Mouse (Mus musculus) CH12.LX (cell line): ENCODE measurements around the gene Atox1. TPM values are rescaled to one million over a fixed set of nuclear protein-coding genes. Genes with fewer than 3 reads are reported as not detected.

ENCODE experiments used
- DNase-seq: peaks from one replicate; pipeline ENCODE4 v3.0.0-alpha.2; 2013; ENCODE audit errors: extremely low read depth
- H3K27ac ChIP-seq: 2 replicates; pipeline ENCODE4 v1.5.1; 2012; ENCODE audit warnings: low read depth, mild to moderate bottlenecking, control low read depth, moderate library complexity; ENCODE audit not compliant: insufficient read depth
- H3K27me3 ChIP-seq: replicated peaks from 2 replicates; pipeline ENCODE3; 2012; ENCODE audit warnings: inconsistent platforms
- H3K36me3 ChIP-seq, 2 experiments: replicated peaks in 1 of 2; 2 replicates each; pipeline versions ENCODE3 to v1.6.1; 2012; ENCODE audit warnings: inconsistent platforms in 1 of 2, low read length in 1 of 2, mild to moderate bottlenecking in 1 of 2, mixed read lengths in 1 of 2, moderate library complexity in 1 of 2; ENCODE audit not compliant: control insufficient read depth in 1 of 2, insufficient read depth in 1 of 2
- H3K4me1 ChIP-seq, 2 experiments: 2 replicates each; pipeline ENCODE4 v1.6.1; 2012; ENCODE audit warnings: inconsistent platforms in 1 of 2, moderate library complexity in 1 of 2; ENCODE audit not compliant: insufficient read depth in 2 of 2, control insufficient read depth in 1 of 2
- H3K4me2 ChIP-seq: 2 replicates; pipeline ENCODE4 v1.6.1; 2012; ENCODE audit warnings: low read depth, mild to moderate bottlenecking, control low read depth; ENCODE audit not compliant: poor library complexity, insufficient read depth, severe bottlenecking
- H3K4me3 ChIP-seq, 3 experiments: fragments of 150-350 bp in 1 of 3; sonication (generic) in 1 of 3; replicated peaks in 1 of 3; 2 replicates each; pipeline versions ENCODE3 to v1.5.1; 2011 to 2012; ENCODE audit warnings: low read depth in 2 of 3, low read length in 2 of 3, mild to moderate bottlenecking in 2 of 3, moderate library complexity in 2 of 3, control low read depth in 1 of 3, improper control_type of control experiment in 1 of 3, inconsistent platforms in 1 of 3, mixed read lengths in 1 of 3; ENCODE audit not compliant: poor library complexity in 1 of 3
- H3K79me2 ChIP-seq: replicated peaks from 2 replicates; pipeline ENCODE4 v1.6.1; 2012; ENCODE audit warnings: mild to moderate bottlenecking, moderate library complexity; ENCODE audit not compliant: control insufficient read depth, poor library complexity, insufficient read depth, severe bottlenecking; ENCODE audit errors: extremely low read depth
- H3K9ac ChIP-seq: 2 replicates; pipeline ENCODE4 v1.6.1; 2012; ENCODE audit warnings: low read depth, mild to moderate bottlenecking, control low read depth, moderate library complexity; ENCODE audit not compliant: insufficient read depth
- H3K9me3 ChIP-seq: replicated peaks from 2 replicates; pipeline ENCODE3; 2012; ENCODE audit warnings: low read length, inconsistent platforms, mixed read lengths
- BHLHE40 ChIP-seq: IDR thresholded peaks from 2 replicates; pipeline ENCODE4 v1.6.1; 2011; ENCODE audit warnings: mild to moderate bottlenecking, low read depth, low read length, improper control_type of control experiment
- CHD2 ChIP-seq: IDR thresholded peaks from 2 replicates; pipeline ENCODE4 v1.6.1; 2011; ENCODE audit warnings: low read length, improper control_type of control experiment
- CTCF ChIP-seq, 2 experiments: IDR thresholded peaks in 1 of 2; conservative IDR thresholded peaks in 1 of 2; 2 replicates each; pipeline ENCODE4 v1.5.1; 2011 to 2012; ENCODE audit warnings: low read depth in 2 of 2, low read length in 2 of 2, improper control_type of control experiment in 1 of 2, inconsistent platforms in 1 of 2, mild to moderate bottlenecking in 1 of 2, moderate library complexity in 1 of 2
- E2F4 ChIP-seq: IDR thresholded peaks from 2 replicates; pipeline ENCODE4 v1.6.1; 2011; ENCODE audit warnings: low read depth, low read length, improper control_type of control experiment; ENCODE audit not compliant: insufficient replicate concordance
- ELF1 ChIP-seq: IDR thresholded peaks from 2 replicates; pipeline ENCODE4 v1.6.1; 2014; ENCODE audit warnings: low read depth, mild to moderate bottlenecking, inconsistent platforms, low read length, improper control_type of control experiment
- EP300 ChIP-seq: IDR thresholded peaks from 2 replicates; pipeline ENCODE4 v1.6.1; 2011; ENCODE audit warnings: low read length, improper control_type of control experiment
- GABPA ChIP-seq: IDR thresholded peaks from 2 replicates; pipeline ENCODE4 v1.6.1; 2012; ENCODE audit warnings: low read depth, low read length, improper control_type of control experiment, inconsistent platforms; ENCODE audit not compliant: insufficient replicate concordance
- IRF4 ChIP-seq: IDR thresholded peaks from 2 replicates; pipeline ENCODE4 v1.6.1; 2014; ENCODE audit warnings: low read depth, mild to moderate bottlenecking, inconsistent platforms, low read length, improper control_type of control experiment
- JUN ChIP-seq: IDR thresholded peaks from 2 replicates; pipeline ENCODE4 v1.6.1; 2011; ENCODE audit warnings: low read depth, mild to moderate bottlenecking, low read length, improper control_type of control experiment, moderate library complexity; ENCODE audit not compliant: insufficient read depth
- JUND ChIP-seq: conservative IDR thresholded peaks from 2 replicates; pipeline ENCODE4 v1.6.1; 2011; ENCODE audit warnings: low read depth, low read length, improper control_type of control experiment
- KAT2A ChIP-seq: IDR thresholded peaks from 2 replicates; pipeline ENCODE4 v1.6.1; 2012; ENCODE audit warnings: low read length, improper control_type of control experiment, inconsistent platforms; ENCODE audit not compliant: insufficient replicate concordance
- MAFK ChIP-seq: IDR thresholded peaks from 2 replicates; pipeline ENCODE4 v1.6.1; 2011; ENCODE audit warnings: low read length, improper control_type of control experiment; ENCODE audit not compliant: insufficient replicate concordance
- MEF2A ChIP-seq: IDR thresholded peaks from 2 replicates; pipeline ENCODE4 v1.6.1; 2014; ENCODE audit warnings: low read depth, mild to moderate bottlenecking, inconsistent platforms, low read length, improper control_type of control experiment, borderline replicate concordance
- MYC ChIP-seq: IDR thresholded peaks from 2 replicates; pipeline ENCODE4 v1.6.1; 2011; ENCODE audit warnings: low read depth, mild to moderate bottlenecking, improper control_type of control experiment, low read length
- PAX5 ChIP-seq: IDR thresholded peaks from 2 replicates; pipeline ENCODE4 v1.6.1; 2012; ENCODE audit warnings: low read length, inconsistent platforms, mixed read lengths
- POLR2AphosphoS2 ChIP-seq: IDR thresholded peaks from 2 replicates; pipeline ENCODE4 v1.6.1; 2011; ENCODE audit warnings: low read depth, low read length, improper control_type of control experiment
- RAD21 ChIP-seq: IDR thresholded peaks from 2 replicates; pipeline ENCODE4 v1.6.1; 2011; ENCODE audit warnings: low read depth, mild to moderate bottlenecking, low read length, improper control_type of control experiment, moderate library complexity
- SIN3A ChIP-seq: IDR thresholded peaks from 2 replicates; pipeline ENCODE4 v1.6.1; 2012; ENCODE audit warnings: low read length, improper control_type of control experiment, inconsistent platforms
- TBP ChIP-seq: conservative IDR thresholded peaks from 2 replicates; pipeline ENCODE4 v1.6.1; 2011; ENCODE audit warnings: low read depth, low read length, improper control_type of control experiment
- USF1 ChIP-seq: IDR thresholded peaks from 2 replicates; pipeline ENCODE4 v1.6.1; 2014; ENCODE audit warnings: low read depth, mild to moderate bottlenecking, inconsistent platforms, low read length, improper control_type of control experiment
- USF2 ChIP-seq: conservative IDR thresholded peaks from 2 replicates; pipeline ENCODE4 v1.6.1; 2011; ENCODE audit warnings: low read depth, low read length, improper control_type of control experiment
- ZKSCAN1 ChIP-seq: IDR thresholded peaks from 2 replicates; pipeline ENCODE4 v1.6.1; 2012; ENCODE audit warnings: low read depth, inconsistent platforms, low read length, improper control_type of control experiment, borderline replicate concordance
- ZMIZ1 ChIP-seq: IDR thresholded peaks from 2 replicates; pipeline ENCODE4 v1.6.1; 2012; ENCODE audit warnings: low read depth, mild to moderate bottlenecking, inconsistent platforms, low read length, improper control_type of control experiment
- ZNF384 ChIP-seq: IDR thresholded peaks from 2 replicates; pipeline ENCODE4 v1.6.1; 2012; ENCODE audit warnings: low read depth, low read length, improper control_type of control experiment, inconsistent platforms
- dilution Hi-C: fragments of 300-500 bp; cut with MboI; formaldehyde crosslinking; loops from 2 replicates; pipeline ENCODE4 v1.14.3; 2020; ENCODE audit warnings: low sequenced_read_pairs; ENCODE audit not compliant: extremely low pct_unique_long_range_greater_than_20kb, extremely low pct_ligation_motif_present
- in situ Hi-C: fragments of 300-500 bp; cut with MboI; formaldehyde crosslinking; loops from 3 replicates; pipeline ENCODE4 v1.14.3; 2019; ENCODE audit warnings: low sequenced_read_pairs, low pct_ligation_motif_present, low pct_unique_long_range_greater_than_20kb, mixed read lengths
- polyA plus RNA-seq: library from polyadenylated mRNA; unstranded; fragments of >175 nt; gene quantifications from 2 replicates; pipeline ENCODE4 v1.2.1, GENCODE M21; 2012; ENCODE audit warnings: low read depth; ENCODE audit not compliant: insufficient read length
- total RNA-seq, 2 experiments: library from RNA; depleted of rRNA; stranded (reverse); fragments of 300-350 nt in 1 of 2; fragments of >200 nt in 1 of 2; gene quantifications; 2 replicates each; pipeline ENCODE4 v1.2.3; 2012 to 2014

Gene Atox1
- total and polyA plus RNA-seq, 3 experiments = 264 to 445 (median 398) TPM

DNA sequence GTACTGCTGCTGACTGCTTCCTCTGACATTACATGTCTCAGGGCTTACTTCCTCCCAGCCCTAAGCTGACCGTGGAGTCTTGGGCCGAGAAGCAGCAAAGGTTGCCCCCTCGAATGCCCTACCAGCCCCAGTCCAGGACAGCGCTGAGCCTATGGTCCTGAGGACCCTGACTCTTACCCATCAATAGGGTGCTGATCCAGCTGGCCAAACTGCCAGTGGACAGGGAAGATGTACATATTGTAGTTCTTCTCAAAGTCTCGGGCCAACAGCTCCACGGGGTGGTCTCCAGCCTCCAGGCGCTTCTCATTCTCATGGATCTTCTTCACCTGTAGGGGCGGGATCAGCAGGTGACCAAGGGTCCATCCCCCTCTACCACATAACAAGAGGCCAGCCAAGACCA, 62.7 kb downstream of the Atox1 start:
- Histone ChIP-seq H3K9ac (no peak overlapping the region), H3K79me2 (no peaks in the 10 kb centered on the region), H3K27me3 (peaks cover 28% of the 10 kb centered on the region), H3K4me3 (no peak overlapping the region), H3K36me3 (no peaks in the 10 kb centered on the region), H3K27ac (no peak overlapping the region), H3K4me1 (peaks cover 4 to 18% of the 10 kb centered on the region in 2 experiments), H3K4me2 (no peak overlapping the region), H3K9me3 (no peaks in the 10 kb centered on the region)
- dilution Hi-C loops (no loop called here), in situ Hi-C loops (loop anchor here (25.0 kb wide), 1 partner anchor 511 kb away; no protein-coding TSS in a partner anchor)
- TF ChIP-seq MAFK (no peak), ZNF384 (no peak), JUN (no peak), USF2 (no peak), E2F4 (no peak), TBP (no peak), BHLHE40 (no peak), POLR2AphosphoS2 (no peak), MEF2A (no peak), CTCF (conservative IDR thresholded peaks at IDR 0.05 in 1 of 2, IDR thresholded peaks at IDR 0.05 in 1 of 2; ENCODE audit: low read depth in 2 of 2, low read length in 2 of 2) (no peak)
- no peak for DNase-seq

DNA sequence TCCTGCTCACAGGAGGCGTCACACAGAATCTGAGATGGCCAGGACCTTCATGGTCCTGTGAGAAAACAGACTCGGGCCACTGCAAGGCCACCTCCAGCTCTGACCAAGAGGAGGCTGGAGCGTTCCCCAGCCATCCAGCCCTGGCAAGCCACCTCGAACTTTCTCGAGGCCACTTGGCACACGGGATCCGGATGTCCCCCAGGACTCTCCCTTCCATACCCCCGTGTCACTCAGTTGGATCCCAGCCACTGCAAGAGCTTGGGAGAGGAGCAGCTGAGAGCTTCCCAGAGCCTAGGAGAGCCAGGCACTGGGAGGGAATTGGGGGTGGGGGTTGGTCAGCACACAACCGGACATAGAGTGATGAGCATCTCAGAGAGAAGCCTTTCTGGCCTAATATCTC, 63.6 kb downstream of the Atox1 start:
- TF ChIP-seq ELF1 (no peak), GABPA (no peak), PAX5 (no peak), JUND (no peak), EP300 (no peak), USF2 (no peak)
- H3K9ac ChIP-seq = no peak overlapping the region
- peaks cover 4 to 18% of the 10 kb centered on the region in 2 experiments for H3K4me1 ChIP-seq
- in situ Hi-C loops = loop anchor here (25.0 kb wide), 1 partner anchor 510 kb away; no protein-coding TSS in a partner anchor
- no peaks in the 10 kb centered on the region for H3K79me2 ChIP-seq
- no peak for DNase-seq
- H3K4me2 ChIP-seq = no peak overlapping the region
- H3K9me3 ChIP-seq = no peaks in the 10 kb centered on the region
- dilution Hi-C loops = no loop called here
- no peak overlapping the region for H3K4me3 ChIP-seq
- H3K27me3 ChIP-seq = peaks cover 20% of the 10 kb centered on the region
- H3K27ac ChIP-seq = no peak overlapping the region
- no peaks in the 10 kb centered on the region for H3K36me3 ChIP-seq

DNA sequence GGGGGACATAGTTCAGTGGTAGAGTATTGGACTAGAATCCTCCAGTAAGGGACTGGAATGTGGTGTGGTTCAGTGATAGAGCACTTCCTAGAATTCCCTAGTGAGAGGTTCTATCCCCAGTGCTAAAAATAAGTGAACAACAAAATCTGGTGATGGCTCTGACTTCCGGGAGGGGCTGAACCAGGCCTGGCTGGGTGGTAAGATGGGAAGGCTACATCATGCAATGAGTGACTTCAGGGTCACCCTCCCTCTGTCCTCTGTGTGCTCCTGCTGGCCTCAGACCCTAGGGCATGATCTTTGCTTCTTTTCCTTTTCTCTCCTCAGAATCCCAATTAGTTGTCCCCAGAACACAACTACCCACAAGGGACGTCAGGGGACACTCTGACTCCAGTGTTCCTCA, 64.0 kb downstream of the Atox1 start:
- Histone ChIP-seq H3K4me3 (no peak overlapping the region), H3K79me2 (no peaks in the 10 kb centered on the region), H3K4me2 (no peak overlapping the region), H3K9ac (no peak overlapping the region), H3K36me3 (no peaks in the 10 kb centered on the region), H3K4me1 (peaks cover 4 to 18% of the 10 kb centered on the region in 2 experiments), H3K27me3 (peaks cover 19% of the 10 kb centered on the region), H3K27ac (no peak overlapping the region), H3K9me3 (no peaks in the 10 kb centered on the region)
- DNase-seq = no peak
- in situ Hi-C loops = loop anchor here (25.0 kb wide), 1 partner anchor 510 kb away; no protein-coding TSS in a partner anchor
- TF ChIP-seq CHD2 = no peak
- no peak for TF ChIP-seq RAD21
- TF ChIP-seq JUND = no peak
- TF ChIP-seq MYC = no peak
- TF ChIP-seq IRF4 = no peak
- TF ChIP-seq ZMIZ1 = no peak
- TF ChIP-seq KAT2A = no peak
- no peak for TF ChIP-seq GABPA
- no peak for TF ChIP-seq USF1
- no peak for TF ChIP-seq ZKSCAN1
- no peak for TF ChIP-seq SIN3A
- no peak for TF ChIP-seq CTCF (conservative IDR thresholded peaks at IDR 0.05 in 1 of 2, IDR thresholded peaks at IDR 0.05 in 1 of 2; ENCODE audit: low read depth in 2 of 2, low read length in 2 of 2)
- TF ChIP-seq PAX5 = no peak
- no peak for TF ChIP-seq JUN
- no peak for TF ChIP-seq EP300
- TF ChIP-seq TBP = no peak
- dilution Hi-C loops = no loop called here
